Mouse (Mus musculus) gastrocnemius, postnatal 14 days (tissue): ENCODE data around the gene Tmem50a. TPM values are rescaled to one million over a fixed set of nuclear protein-coding genes. Genes with fewer than 3 reads are reported as not detected.

ENCODE experiments used
- DNase-seq: peaks from one replicate; pipeline ENCODE4 v3.0.0; 2021; ENCODE audit warnings: mixed read lengths
- intact Hi-C: fragments of 180-260 bp; cut with DNase I; formaldehyde crosslinking; loops from one replicate; pipeline ENCODE4 v1.15.1; 2025; ENCODE audit warnings: low total_unique reads
- long read RNA-seq, 2 experiments: library from polyadenylated mRNA; stranded (forward); transcript quantifications; one replicate each; pipeline ENCODE4 v2.0.0; 2021
- total RNA-seq, 2 experiments: library from RNA; stranded (reverse); gene quantifications; 2 replicates each; pipeline ENCODE4 v1.2.3; 2021

The Tmem50a gene
- 10 to 100 TPM; 41.1 to 45.9 TPM for total RNA-seq
- long read RNA-seq, experiment 1, transcript Tmem50a-201 (7 exons, 1,204 nt), result major isoform, 40 of 47 reads
- long read RNA-seq, experiment 1, partial matches to known transcripts, result 0 of 47 reads
- long read RNA-seq, experiment 1, other reads (novel, unspliced or antisense), result 4 of 47 reads
- long read RNA-seq, experiment 2, transcript Tmem50a-201 (7 exons, 1,204 nt), result major isoform, 30 of 34 reads
- long read RNA-seq, experiment 2, partial matches to known transcripts, result 0 of 34 reads
- long read RNA-seq, experiment 2, other reads (novel, unspliced or antisense), result 2 of 34 reads

GRCm38 (mm10) chr4:134914864-134915209 is at the start of gene Tmem50a:
Gene Tmem50a (minus strand): TSS chr4:134915024.
- DNase-seq, result peak; percentile 95
- intact Hi-C loops, result no loop called here

GRCm38 (mm10) chr4:134963021-134963776 is 48.4 kb upstream of the Tmem50a start:
- intact Hi-C loops, result loop anchor here (10.0 kb wide), 1 partner anchor 52 kb away; no protein-coding TSS in a partner anchor
- no peak for DNase-seq

- peak; percentile 63 for DNase-seq
These were observed 41.5 kb upstream of the Tmem50a start for GRCm38 (mm10) chr4:134956328-134956727.

GRCm38 (mm10) chr4:134955845-134956244 is 41.0 kb upstream of the Tmem50a start:
- no peak for DNase-seq
- intact Hi-C loops, result no loop called here

More at GRCm38 (mm10) chr4:134956328-134956727, 41.5 kb upstream of the Tmem50a start:
- intact Hi-C loops, result no loop called here

- intact Hi-C loops, result no loop called here
These were observed 40.4 kb upstream of the Tmem50a start for GRCm38 (mm10) chr4:134955196-134955595.

GRCm38 (mm10) chr4:134954461-134954860 is 39.6 kb upstream of the Tmem50a start:
- intact Hi-C loops, result no loop called here

More at GRCm38 (mm10) chr4:134955196-134955595, 40.4 kb upstream of the Tmem50a start:
- DNase-seq, result no peak

GRCm38 (mm10) chr4:134950518-134951091 is 35.8 kb upstream of the Tmem50a start:
- DNase-seq, result peak; percentile 45
- intact Hi-C loops, result no loop called here

More at GRCm38 (mm10) chr4:134954461-134954860, 39.6 kb upstream of the Tmem50a start:
- peak; percentile 51 for DNase-seq

- intact Hi-C loops, result loop anchor here (10.0 kb wide), 1 partner anchor 119 kb away; no protein-coding TSS in a partner anchor
- peak; percentile 66 for DNase-seq
These were observed 31.4 kb upstream of the Tmem50a start for GRCm38 (mm10) chr4:134946024-134946744.

- no peak for DNase-seq
- intact Hi-C loops, result loop anchor here (5.0 to 10.0 kb wide), 2 partner anchors 121 to 263 kb away; no protein-coding TSS in a partner anchor
These were observed 29.1 kb upstream of the Tmem50a start for GRCm38 (mm10) chr4:134943758-134944538.

- intact Hi-C loops, result loop anchor here (5.0 to 10.0 kb wide), 2 partner anchors 125 to 267 kb away; no protein-coding TSS in a partner anchor
These were observed 25.1 kb upstream of the Tmem50a start for GRCm38 (mm10) chr4:134939900-134940299.

GRCm38 (mm10) chr4:134937240-134938176 is 22.7 kb upstream of the Tmem50a start:
- peak; percentile 49 for DNase-seq
- intact Hi-C loops, result no loop called here

More at GRCm38 (mm10) chr4:134939900-134940299, 25.1 kb upstream of the Tmem50a start:
- no peak for DNase-seq

GRCm38 (mm10) chr4:134930684-134931481 is 16.1 kb upstream of the Tmem50a start, which contains the start of gene Syf2:
Gene Syf2 (plus strand): TSS chr4:134930898.
- peak; percentile 96 for DNase-seq
- intact Hi-C loops, result no loop called here

- no peak for DNase-seq
- intact Hi-C loops, result no loop called here
These were observed 15.4 kb upstream of the Tmem50a start for GRCm38 (mm10) chr4:134930190-134930589.

- DNase-seq, result no peak
These were observed 14.7 kb upstream of the Tmem50a start for GRCm38 (mm10) chr4:134929536-134929935.

GRCm38 (mm10) chr4:134928464-134928836 is 13.6 kb upstream of the Tmem50a start:
- no peak for DNase-seq
- intact Hi-C loops, result no loop called here

More at GRCm38 (mm10) chr4:134929536-134929935, 14.7 kb upstream of the Tmem50a start:
- intact Hi-C loops, result no loop called here

GRCm38 (mm10) chr4:134927815-134928463 is 13.1 kb upstream of the Tmem50a start:
- DNase-seq, result no peak
- intact Hi-C loops, result no loop called here
